Mouse (Mus musculus) regulatory T cell (primary cell): Measurements from ENCODE around the gene Pus1.
"Not testable (repeated sequence)": the region's sequence is repeated elsewhere in the genome, so short reads cannot be mapped to it uniquely, and the experiment has no call there.

ENCODE experiments used
- in situ Hi-C: fragments of 300-600 bp; cut with MboI, MseI; formaldehyde crosslinking; loops from one replicate; pipeline ENCODE4 v1.15.1; 2025; ENCODE audit warnings: high pct_unique_total_duplicates

Gene Pus1

GRCm38 (mm10) chr5:110781529-110782238, 1.2 kb upstream of the Pus1 start:
- in situ Hi-C loops: loop anchor here (10.0 kb wide), 1 partner anchor 483 kb away; no protein-coding TSS in a partner anchor

- in situ Hi-C loops: loop anchor here (10.0 kb wide), 1 partner anchor 484 kb away; no protein-coding TSS in a partner anchor
Observed at GRCm38 (mm10) chr5:110780761-110781528, 486 bp upstream of the Pus1 start.

- in situ Hi-C loops: loop anchor here (5.0 kb wide), 1 partner anchor 63 kb away; no protein-coding TSS in a partner anchor
Observed at GRCm38 (mm10) chr5:110779276-110779997, 1.0 kb downstream of the Pus1 start.

GRCm38 (mm10) chr5:110778263-110778662, 2.2 kb downstream of the Pus1 start:
- in situ Hi-C loops: loop anchor here (5.0 kb wide), 1 partner anchor 64 kb away; no protein-coding TSS in a partner anchor

GRCm38 (mm10) chr5:110776141-110776540, 4.3 kb downstream of the Pus1 start:
- in situ Hi-C loops: loop anchor here (5.0 kb wide), 1 partner anchor 66 kb away; no protein-coding TSS in a partner anchor

- in situ Hi-C loops: no loop called here
Observed at GRCm38 (mm10) chr5:110774511-110774910, 5.9 kb downstream of the Pus1 start.

- in situ Hi-C loops: not testable (repeated sequence)
Observed at GRCm38 (mm10) chr5:110772945-110773344, 7.5 kb downstream of the Pus1 start.

GRCm38 (mm10) chr5:110770448-110771158, 9.9 kb downstream of the Pus1 start, which contains the start of gene Ep400:
TSS of gene Ep400 (minus strand) at chr5:110770717.
- in situ Hi-C loops: no loop called here

- in situ Hi-C loops: no loop called here
Observed at GRCm38 (mm10) chr5:110770031-110770445, 10.4 kb downstream of the Pus1 start.

GRCm38 (mm10) chr5:110769272-110769671, 11.2 kb downstream of the Pus1 start:
- in situ Hi-C loops: no loop called here

GRCm38 (mm10) chr5:110763890-110764289, 16.6 kb downstream of the Pus1 start:
- in situ Hi-C loops: no loop called here

- in situ Hi-C loops: no loop called here
Observed at GRCm38 (mm10) chr5:110745021-110745420, 35.4 kb downstream of the Pus1 start.

- in situ Hi-C loops: no loop called here
Observed at GRCm38 (mm10) chr5:110739496-110740275, 40.8 kb downstream of the Pus1 start.

- in situ Hi-C loops: no loop called here
Observed at GRCm38 (mm10) chr5:110735606-110736005, 44.9 kb downstream of the Pus1 start.

GRCm38 (mm10) chr5:110733231-110733823, 47.1 kb downstream of the Pus1 start:
- in situ Hi-C loops: no loop called here

GRCm38 (mm10) chr5:110731227-110731626, 49.2 kb downstream of the Pus1 start:
- in situ Hi-C loops: no loop called here

GRCm38 (mm10) chr5:110727850-110728249, 52.6 kb downstream of the Pus1 start:
- in situ Hi-C loops: no loop called here
